Mouse (Mus musculus) midbrain, embryonic 13.5 days (tissue): ENCODE results near the gene Ing3. TPM values are rescaled to one million over a fixed set of nuclear protein-coding genes. Genes with fewer than 3 reads are reported as not detected.

ENCODE experiments used
- ATAC-seq: fragments of 200-750 bp; cut with Nextera tagmentation; 2 replicates; pipeline ENCODE4 v1.8.0; 2017; ENCODE audit warnings: mild to moderate bottlenecking, moderate TSS enrichment, moderate library complexity
- H3K27ac ChIP-seq: fragments of 300-500 bp; sonication (generic); 2 replicates; pipeline ENCODE4 v1.5.1; 2015; ENCODE audit warnings: inconsistent platforms, mild to moderate bottlenecking, moderate library complexity
- H3K27me3 ChIP-seq: fragments of 300-500 bp; sonication (generic); 2 replicates; pipeline ENCODE4 v1.6.1; 2015; ENCODE audit warnings: mild to moderate bottlenecking, inconsistent platforms
- H3K36me3 ChIP-seq: fragments of 300-500 bp; sonication (generic); 2 replicates; pipeline ENCODE4 v1.6.1; 2015; ENCODE audit warnings: mild to moderate bottlenecking, inconsistent platforms
- H3K4me1 ChIP-seq: fragments of 300-500 bp; sonication (generic); replicated peaks from 2 replicates; pipeline ENCODE4 v1.6.1; 2015; ENCODE audit warnings: inconsistent platforms
- H3K4me2 ChIP-seq: fragments of 300-500 bp; sonication (generic); replicated peaks from 2 replicates; pipeline ENCODE4 v1.6.1; 2015; ENCODE audit warnings: moderate library complexity, mild to moderate bottlenecking, inconsistent platforms
- H3K4me3 ChIP-seq: fragments of 300-500 bp; sonication (generic); replicated peaks from 2 replicates; pipeline ENCODE4 v1.5.1; 2015; ENCODE audit warnings: mild to moderate bottlenecking, inconsistent platforms
- H3K9ac ChIP-seq: fragments of 300-500 bp; sonication (generic); replicated peaks from 2 replicates; pipeline ENCODE4 v1.6.1; 2015; ENCODE audit warnings: mild to moderate bottlenecking, inconsistent platforms
- H3K9me3 ChIP-seq: fragments of 300-500 bp; sonication (generic); 2 replicates; pipeline ENCODE4 v1.6.1; 2016; ENCODE audit warnings: mild to moderate bottlenecking, inconsistent platforms
- WGBS: fragments of 180-500 bp; shearing (Covaris S2); methylation state at CpG from one replicate; pipeline ENCODE4 v1.1.7; 2015; 5-methylcytosine and 5-hydroxymethylcytosine counted together
- polyA plus RNA-seq: library from polyadenylated mRNA; unstranded; fragments of >200 nt; fragmentation: Nextera tagmentation; extraction: Ambion mirVana; gene quantifications from 2 replicates; pipeline ENCODE4 v1.2.1, GENCODE M21; 2015

The Ing3 gene
- polyA plus RNA-seq, 1 experiment from 2014 or later, result 46.2 TPM

DNA sequence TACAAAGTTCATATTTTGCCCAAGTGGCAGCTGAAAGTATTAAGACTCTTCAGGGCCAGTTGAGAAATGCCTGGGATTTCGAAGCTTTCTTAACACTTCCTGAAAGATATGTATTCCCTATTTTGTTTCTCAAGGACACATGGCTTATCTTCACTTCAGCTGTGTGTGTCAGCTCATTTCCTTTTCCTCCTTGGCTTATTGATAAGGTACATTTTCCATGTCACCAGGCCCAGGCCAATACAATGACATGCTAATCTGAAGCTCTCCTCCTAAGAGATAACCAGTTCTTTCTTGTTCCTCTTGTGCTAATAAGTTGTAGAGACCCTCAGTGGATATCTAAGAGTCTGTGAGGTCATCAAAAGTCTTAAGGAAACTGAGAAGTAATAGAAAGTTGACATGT is 31.7 kb downstream of the Ing3 start:
- Histone ChIP-seq H3K9me3 (no peaks in the 10 kb centered on the region), H3K27me3 (peaks cover 15% of the 10 kb centered on the region), H3K4me3 (no peak overlapping the region), H3K9ac (no peak overlapping the region), H3K27ac (no peak overlapping the region), H3K4me1 (peaks cover 11% of the 10 kb centered on the region), H3K4me2 (no peak overlapping the region), H3K36me3 (peaks cover 5% of the 10 kb centered on the region; the same call in 1 of the 2 replicates)
- no peak for ATAC-seq
- 90% methylated on average over 1 of the region's 1 CpGs for WGBS

DNA sequence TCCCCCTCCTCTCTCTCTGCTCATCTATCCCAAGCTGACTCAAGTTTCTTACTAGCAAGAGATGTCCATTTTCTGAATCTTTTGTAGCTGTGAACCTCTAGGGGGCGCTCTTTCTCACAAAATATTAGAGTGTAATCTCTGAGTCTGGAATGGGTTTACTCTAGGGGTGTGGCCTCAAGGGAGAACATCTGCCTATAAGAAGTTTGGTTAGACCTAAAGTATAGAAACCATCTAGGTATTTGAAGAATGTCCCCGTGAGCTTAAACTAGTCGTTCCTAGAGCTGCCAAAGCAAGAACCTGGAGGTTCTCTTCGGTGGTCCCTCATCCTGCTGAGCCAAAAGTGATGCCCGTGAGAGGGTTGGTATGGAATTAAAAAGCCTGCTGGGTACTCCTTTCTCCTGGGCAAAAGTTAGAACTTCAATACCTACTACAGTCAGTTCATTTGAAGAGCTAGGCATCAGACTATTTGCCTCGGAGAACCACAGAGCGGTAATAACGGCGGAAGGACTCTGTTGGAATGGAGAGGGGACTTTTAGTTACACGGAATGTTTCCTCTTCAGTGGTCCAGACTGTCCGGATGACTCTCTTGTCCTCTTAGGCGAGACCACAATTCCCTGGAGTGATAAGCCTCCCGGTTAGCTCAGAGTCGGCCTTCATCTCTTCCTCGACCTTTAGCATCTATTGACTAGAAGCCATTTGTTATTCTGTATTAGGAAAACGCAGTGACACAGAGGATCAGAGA is 35.8 kb downstream of the Ing3 start:
- H3K9me3 ChIP-seq, result no peaks in the 10 kb centered on the region
- H3K4me3 ChIP-seq, result peak overlapping the region; percentile 49
- ATAC-seq, result peak; percentile 78
- H3K27me3 ChIP-seq, result peaks cover 40% of the 10 kb centered on the region
- H3K36me3 ChIP-seq, result no peaks in the 10 kb centered on the region
- H3K4me1 ChIP-seq, result peaks cover 20% of the 10 kb centered on the region
- no peak overlapping the region for H3K27ac ChIP-seq
- 6% methylated on average over 16 of the region's 16 CpGs for WGBS
- H3K9ac ChIP-seq, result peak overlapping the region; percentile 40; the same call in 1 of the 2 replicates
- peak overlapping the region; percentile 93 for H3K4me2 ChIP-seq

DNA sequence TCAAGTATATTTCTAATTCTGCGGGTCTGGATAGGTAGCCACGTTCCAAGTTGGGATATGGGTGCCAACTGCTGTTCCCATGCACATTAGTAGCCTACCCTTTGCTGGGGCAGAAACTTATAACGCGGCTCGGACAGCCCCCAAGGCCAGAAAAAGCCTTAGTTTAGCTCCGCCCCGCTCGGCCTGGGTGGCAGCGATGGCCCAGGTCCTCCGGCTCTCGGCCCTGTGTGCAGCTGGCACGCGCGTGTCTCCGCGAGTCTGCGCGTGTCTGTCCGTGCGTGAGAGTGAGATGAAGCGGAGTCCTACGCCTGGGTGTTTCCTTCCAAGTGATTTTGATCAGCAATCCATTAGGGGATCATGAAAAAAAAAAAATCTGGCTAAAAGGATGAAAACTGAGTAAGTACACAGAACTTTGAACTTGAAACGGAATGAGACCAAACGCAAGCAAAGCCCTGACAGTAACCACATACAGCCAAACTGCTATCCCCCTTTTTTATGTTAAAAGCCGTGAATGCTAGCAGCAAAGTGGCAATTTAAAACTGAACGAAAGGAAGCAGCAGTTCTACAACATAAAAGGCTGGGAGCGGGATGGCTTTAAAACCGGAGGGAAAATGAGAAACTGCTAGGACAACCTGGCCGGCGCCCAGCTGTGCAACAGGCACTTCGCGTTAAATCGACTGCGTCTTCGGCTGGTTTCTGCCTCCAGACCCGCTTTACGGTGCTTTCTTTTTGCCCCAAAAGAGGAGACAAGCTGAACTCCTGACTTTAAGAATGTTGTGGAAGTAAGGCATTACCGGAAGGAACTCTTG is 36.6 kb downstream of the Ing3 start, which contains the start of gene Cped1:
Gene Cped1 (plus strand): TSS at position 185 of the 809 bp plus-strand sequence.
- WGBS, result under 1% methylated on average over 38 of the region's 38 CpGs
- peak within 1 kb of the TSS; percentile 93 for H3K4me2 ChIP-seq
- no peaks in the 10 kb centered on the region for H3K36me3 ChIP-seq
- peak; percentile 88 for ATAC-seq
- H3K4me3 ChIP-seq, result peak within 1 kb of the TSS; percentile 49
- peak within 1 kb of the TSS; percentile 40; the same call in 1 of the 2 replicates for H3K9ac ChIP-seq
- H3K27ac ChIP-seq, result no peak within 1 kb of the TSS
- H3K27me3 ChIP-seq, result peaks cover 40% of the 10 kb centered on the region
- H3K4me1 ChIP-seq, result peaks cover 20% of the 10 kb centered on the region
- no peaks in the 10 kb centered on the region for H3K9me3 ChIP-seq

DNA sequence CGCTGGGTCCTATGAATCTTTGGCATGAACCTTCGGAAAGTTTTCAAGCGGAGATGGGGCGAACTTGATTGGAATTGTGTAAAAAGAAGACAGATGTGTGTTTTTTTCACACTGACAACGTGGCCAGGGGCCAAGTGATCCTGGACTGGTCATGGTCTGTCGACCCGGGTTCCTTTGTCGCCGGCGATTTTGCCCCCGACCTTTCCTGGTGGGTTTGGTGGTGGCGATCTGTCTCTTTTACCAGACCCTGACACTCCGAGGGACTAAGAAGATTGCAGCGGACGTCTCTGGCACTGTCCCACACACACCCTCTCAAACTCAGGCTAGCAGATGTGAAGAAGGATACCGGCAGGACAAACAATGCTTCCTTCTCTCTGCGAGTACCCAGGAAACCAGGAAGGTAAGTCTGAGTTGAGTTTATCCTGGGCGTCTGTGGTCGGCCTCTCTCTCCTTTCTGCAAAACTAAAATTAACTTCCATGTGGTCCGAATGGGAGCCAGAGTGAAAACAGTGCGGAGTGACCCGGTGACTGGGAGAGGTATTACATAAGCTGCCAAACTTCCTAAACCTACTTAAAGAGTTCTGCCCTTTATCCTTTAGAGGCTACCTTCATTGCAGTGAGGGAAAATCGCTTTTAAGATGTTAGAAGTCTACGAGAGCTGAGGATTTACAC is 37.4 kb downstream of the Ing3 start:
- H3K9ac ChIP-seq, result no peak overlapping the region
- H3K4me2 ChIP-seq, result peak overlapping the region; percentile 93
- peaks cover 40% of the 10 kb centered on the region for H3K27me3 ChIP-seq
- H3K27ac ChIP-seq, result no peak overlapping the region
- 8% methylated on average over 24 of the region's 24 CpGs for WGBS
- H3K4me3 ChIP-seq, result peak overlapping the region; percentile 49
- H3K4me1 ChIP-seq, result peaks cover 20% of the 10 kb centered on the region
- H3K36me3 ChIP-seq, result no peaks in the 10 kb centered on the region
- ATAC-seq, result no peak
- no peaks in the 10 kb centered on the region for H3K9me3 ChIP-seq

DNA sequence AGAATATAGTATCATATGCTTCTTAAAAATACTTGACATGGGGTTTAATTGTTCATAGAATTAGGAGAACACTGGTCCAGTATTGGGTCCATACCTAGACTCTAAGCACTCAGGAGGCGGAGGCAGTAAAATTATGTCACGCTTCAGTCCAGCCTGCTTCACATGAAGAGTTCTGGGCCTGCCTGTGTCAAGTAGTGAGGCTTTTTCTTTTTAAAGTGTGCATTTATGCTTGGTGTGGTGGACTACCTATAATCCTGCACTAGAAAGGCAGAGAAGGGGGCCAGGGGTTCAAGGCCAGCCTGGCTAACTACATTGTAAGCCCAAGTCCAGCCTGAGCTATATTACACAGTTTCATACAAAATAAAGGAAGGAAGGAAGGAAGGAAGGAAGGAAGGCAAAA is 38.2 kb downstream of the Ing3 start:
- Histone ChIP-seq H3K4me3 (no peak overlapping the region), H3K36me3 (no peaks in the 10 kb centered on the region), H3K9ac (no peak overlapping the region), H3K9me3 (no peaks in the 10 kb centered on the region), H3K27me3 (peaks cover 40% of the 10 kb centered on the region), H3K4me1 (peaks cover 20% of the 10 kb centered on the region), H3K4me2 (no peak overlapping the region), H3K27ac (no peak overlapping the region)
- 84% methylated on average over 2 of the region's 2 CpGs for WGBS
- no peak for ATAC-seq

DNA sequence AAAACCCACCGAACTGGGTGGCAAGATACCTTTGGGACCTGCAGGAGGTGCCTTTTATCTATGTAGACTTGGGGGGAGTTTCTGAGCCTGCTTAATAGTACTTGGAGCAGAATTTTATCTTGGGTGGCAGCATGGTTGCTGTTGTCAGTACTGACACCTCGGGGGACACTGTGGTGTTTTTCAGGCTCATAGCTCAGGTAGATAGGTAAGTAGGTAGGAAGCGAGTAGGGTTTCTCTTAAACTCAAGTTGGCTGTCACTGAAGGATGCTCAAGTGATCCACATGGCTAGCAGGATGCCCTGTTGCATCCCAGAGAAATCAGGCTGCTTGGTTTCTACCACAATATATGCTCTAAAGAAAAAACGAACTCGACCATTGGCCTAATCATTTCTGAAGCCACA is 38.9 kb downstream of the Ing3 start:
- no peak for ATAC-seq
- Histone ChIP-seq H3K27ac (no peak overlapping the region), H3K27me3 (peaks cover 40% of the 10 kb centered on the region), H3K4me3 (no peak overlapping the region), H3K36me3 (no peaks in the 10 kb centered on the region), H3K4me2 (no peak overlapping the region), H3K9me3 (no peaks in the 10 kb centered on the region), H3K9ac (no peak overlapping the region), H3K4me1 (peaks cover 20% of the 10 kb centered on the region)
- 87% methylated on average over 5 of the region's 5 CpGs for WGBS

DNA sequence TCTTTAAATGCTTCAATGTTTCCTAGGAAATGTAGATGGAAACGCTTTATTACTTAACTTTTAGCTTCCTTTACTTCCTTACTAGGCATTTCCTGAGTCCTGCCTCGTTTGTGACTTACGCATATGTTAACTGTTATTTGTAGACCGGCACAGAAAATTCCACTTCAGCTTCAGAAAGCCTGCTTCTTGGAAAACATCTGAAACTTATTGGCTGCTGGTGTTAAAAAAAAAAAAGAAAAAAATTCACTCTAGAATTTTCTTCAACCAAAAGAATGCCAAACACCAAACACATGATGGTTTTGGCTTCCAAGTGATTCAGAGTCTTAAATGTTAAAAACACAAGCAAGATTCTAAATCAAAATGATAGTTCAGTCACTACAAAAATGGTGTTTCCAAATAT is 39.7 kb downstream of the Ing3 start:
- no peak for ATAC-seq
- H3K27ac ChIP-seq, result no peak overlapping the region
- 82% methylated on average over 4 of the region's 4 CpGs for WGBS

DNA sequence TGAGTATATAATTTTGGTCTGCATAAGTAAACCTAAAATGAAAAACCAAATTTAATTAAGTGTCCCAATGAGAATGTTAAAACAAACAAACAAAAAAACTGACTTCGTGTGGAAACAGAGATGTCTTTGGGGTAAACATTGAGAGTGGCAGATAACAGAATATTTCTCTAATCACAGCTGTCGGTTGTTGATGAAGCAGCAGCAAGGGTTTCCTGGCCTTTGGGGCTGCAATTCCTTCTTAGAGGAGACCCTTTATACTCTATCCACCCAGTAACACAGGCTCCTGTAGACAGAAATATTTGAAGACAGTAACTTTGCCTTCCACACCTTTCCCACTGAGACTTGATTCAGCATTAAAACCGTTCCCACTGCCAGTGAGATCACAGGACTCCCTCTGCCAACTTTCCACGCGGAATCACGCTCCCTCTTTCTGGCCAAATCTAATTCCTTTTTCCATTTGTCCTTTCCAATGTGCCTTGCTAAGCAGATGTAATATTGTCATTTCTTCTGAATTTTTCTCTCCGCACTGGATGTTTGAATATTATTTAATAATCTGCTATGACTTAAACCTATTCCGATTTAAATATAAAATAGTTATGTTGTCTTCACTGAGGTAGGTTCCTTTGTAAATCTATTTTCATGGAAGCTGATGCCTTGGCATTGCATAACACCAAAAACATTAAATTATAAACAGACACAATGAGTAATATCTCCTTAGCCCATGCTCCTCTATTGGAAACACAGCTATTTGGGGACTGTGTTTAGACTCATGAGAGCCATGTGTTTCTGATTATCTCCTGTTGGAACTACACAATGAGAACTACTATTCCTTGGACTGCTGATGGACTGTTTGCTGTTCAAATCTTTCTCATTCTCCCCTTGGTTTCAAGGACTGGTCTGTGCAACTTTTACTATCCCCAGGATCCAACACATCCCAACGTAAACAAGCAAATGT is 41.1 kb downstream of the Ing3 start:
- peaks cover 31% of the 10 kb centered on the region for H3K27me3 ChIP-seq
- ATAC-seq, result no peak
- H3K9ac ChIP-seq, result no peak overlapping the region
- no peak overlapping the region for H3K4me2 ChIP-seq
- no peaks in the 10 kb centered on the region for H3K9me3 ChIP-seq
- H3K4me3 ChIP-seq, result no peak overlapping the region
- H3K27ac ChIP-seq, result no peak overlapping the region
- WGBS, result 84% methylated on average over 9 of the region's 9 CpGs
- peaks cover 15% of the 10 kb centered on the region for H3K4me1 ChIP-seq
- no peaks in the 10 kb centered on the region for H3K36me3 ChIP-seq

More for the DNA sequence above, 39.7 kb downstream of the Ing3 start:
- H3K9ac ChIP-seq, result no peak overlapping the region
- no peaks in the 10 kb centered on the region for H3K9me3 ChIP-seq
- H3K27me3 ChIP-seq, result peaks cover 36% of the 10 kb centered on the region
- H3K4me2 ChIP-seq, result no peak overlapping the region
- no peak overlapping the region for H3K4me3 ChIP-seq
- H3K36me3 ChIP-seq, result no peaks in the 10 kb centered on the region
- H3K4me1 ChIP-seq, result peaks cover 20% of the 10 kb centered on the region

DNA sequence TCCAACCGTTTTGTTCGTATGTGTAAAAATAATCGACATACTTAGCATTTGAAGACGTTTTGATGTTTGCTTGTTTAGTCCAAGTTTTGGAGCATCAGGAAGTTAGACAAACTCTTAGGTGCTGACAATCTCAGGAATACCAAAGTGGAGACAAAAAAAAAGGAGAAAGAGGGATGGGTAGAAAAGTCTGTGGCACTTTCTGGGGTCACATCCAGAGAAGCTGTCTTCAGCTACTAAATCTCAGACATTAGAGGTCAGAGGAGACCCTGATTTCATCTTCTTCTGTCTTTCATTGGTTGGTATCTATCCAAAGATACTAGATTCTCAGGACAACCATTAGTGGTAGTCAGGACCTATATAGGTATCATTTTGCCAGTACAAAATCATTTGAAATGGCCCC is 41.8 kb downstream of the Ing3 start:
- Histone ChIP-seq H3K27me3 (peaks cover 24% of the 10 kb centered on the region), H3K4me3 (no peak overlapping the region), H3K4me1 (peaks cover 8% of the 10 kb centered on the region), H3K36me3 (no peaks in the 10 kb centered on the region), H3K9ac (no peak overlapping the region), H3K4me2 (no peak overlapping the region), H3K27ac (no peak overlapping the region), H3K9me3 (no peaks in the 10 kb centered on the region)
- 88% methylated on average over 4 of the region's 4 CpGs for WGBS
- no peak for ATAC-seq

DNA sequence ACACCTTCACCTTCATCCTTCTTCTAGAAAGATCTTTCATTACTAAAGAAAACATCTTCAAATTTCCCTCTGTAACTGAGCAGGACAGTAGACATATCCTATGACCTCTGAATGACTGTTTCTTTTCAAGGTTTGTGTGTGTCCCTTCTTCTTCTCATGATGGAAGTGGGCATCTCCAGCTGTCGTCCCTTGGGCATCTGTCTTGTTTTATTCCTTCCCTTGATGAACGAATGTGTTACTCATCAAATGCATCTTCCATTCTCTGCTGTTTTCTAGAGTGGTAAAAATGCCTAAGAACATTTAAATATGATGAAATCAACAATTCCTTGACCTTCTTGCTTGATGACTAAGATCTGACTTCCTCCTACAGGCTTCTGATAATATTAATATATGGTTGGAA is 43.7 kb downstream of the Ing3 start:
- H3K9me3 ChIP-seq, result no peaks in the 10 kb centered on the region
- no peaks in the 10 kb centered on the region for H3K36me3 ChIP-seq
- peaks cover 6% of the 10 kb centered on the region for H3K27me3 ChIP-seq
- no peak overlapping the region for H3K4me2 ChIP-seq
- WGBS, result 86% methylated on average over 2 of the region's 2 CpGs
- no peak overlapping the region for H3K4me3 ChIP-seq
- H3K27ac ChIP-seq, result no peak overlapping the region
- no peak overlapping the region for H3K9ac ChIP-seq
- no peak for ATAC-seq
- no peaks in the 10 kb centered on the region for H3K4me1 ChIP-seq

DNA sequence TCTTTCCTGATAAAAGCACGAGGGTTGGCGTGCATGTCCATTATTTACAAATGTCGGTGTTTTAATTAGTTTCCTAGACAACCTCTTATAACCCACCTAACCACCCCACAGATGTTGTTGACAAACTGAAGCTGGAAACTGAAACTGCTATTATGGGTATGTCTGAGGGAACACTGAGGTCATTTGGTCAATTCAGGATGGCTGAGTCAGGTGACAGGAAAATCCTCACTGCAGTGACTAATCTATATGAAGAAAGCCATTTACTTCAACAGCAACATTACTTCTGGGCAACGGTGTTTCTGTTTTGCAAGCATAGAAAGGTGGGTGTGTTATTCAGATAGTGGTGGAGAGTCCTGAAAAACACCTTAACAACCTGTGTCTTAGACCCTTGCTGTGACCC is 48.8 kb downstream of the Ing3 start:
- Histone ChIP-seq H3K4me1 (peaks cover 3% of the 10 kb centered on the region; the same call in 1 of the 2 replicates), H3K27ac (no peak overlapping the region), H3K9ac (no peak overlapping the region), H3K27me3 (0 out of 2 replicates have a peak, but pooled peaks cover 4% of the 10 kb centered on the region), H3K9me3 (no peaks in the 10 kb centered on the region), H3K4me3 (no peak overlapping the region), H3K4me2 (no peak overlapping the region), H3K36me3 (no peaks in the 10 kb centered on the region)
- WGBS, result 75% methylated on average over 4 of the region's 4 CpGs
- no peak for ATAC-seq
